Mouse (Mus musculus): Measurements from ENCODE around the gene Gm9803. TPM values are rescaled to one million over a fixed set of nuclear protein-coding genes. Genes with fewer than 3 reads are reported as not detected.
A peak's percentile ranks its signal among the peaks of the same experiment; 100 is the strongest.

Gm9803 gene
- polyA plus RNA-seq, 1 experiment from 2014 or later: 27.3 TPM

DNA sequence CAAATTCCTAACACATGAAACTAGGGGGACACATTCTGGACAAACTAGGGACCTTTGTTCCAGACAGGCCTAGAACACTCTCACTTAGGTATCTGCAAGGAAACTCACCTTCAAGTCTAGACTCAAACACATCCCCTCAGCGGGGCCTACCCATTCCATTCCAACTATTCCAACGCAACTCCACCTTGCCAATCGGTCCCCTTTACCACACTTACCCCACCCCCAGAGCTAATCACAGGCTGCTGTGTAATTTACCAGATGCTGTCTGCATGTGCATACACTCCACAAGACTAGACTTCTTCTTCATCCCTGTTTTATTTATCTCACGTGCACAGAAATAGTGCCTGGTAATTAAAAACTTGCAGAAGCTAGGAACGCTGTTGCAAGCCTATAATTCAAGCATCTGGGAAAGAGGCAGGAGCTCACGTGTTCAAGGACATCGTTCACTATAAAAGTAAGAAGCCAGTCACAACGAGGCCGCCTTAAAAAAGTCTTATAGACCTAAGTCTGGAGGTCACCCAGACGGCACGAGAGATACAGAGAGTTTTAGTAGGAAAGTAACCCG is 15.9 kb downstream of the Gm9803 start:
- ChIA-PET POLR2A (interaction anchor here (0.7 to 1.3 kb wide), 3 partner anchors 11 to 100 kb away, joined by 4 to 5 read pairs (median 5); no protein-coding TSS in a partner anchor), CTCF (interaction anchor here (0.9 to 1.8 kb wide), 6 partner anchors 12 to 59 kb away, joined by 4 to 6 read pairs (median 4); no protein-coding TSS in a partner anchor)
- in situ Hi-C loops (cut with MboI; ENCODE audit: low pct_unique_long_range_greater_than_20kb): no loop called here
- ATAC-seq: no peak
- no peak for DNase-seq (ENCODE audit: low read depth, low spot score)
- no peak for TF ChIP-seq CTCF (IDR thresholded peaks at IDR 0.05)
- H3K27me3 ChIP-seq: no peaks in the 10 kb centered on the region

DNA sequence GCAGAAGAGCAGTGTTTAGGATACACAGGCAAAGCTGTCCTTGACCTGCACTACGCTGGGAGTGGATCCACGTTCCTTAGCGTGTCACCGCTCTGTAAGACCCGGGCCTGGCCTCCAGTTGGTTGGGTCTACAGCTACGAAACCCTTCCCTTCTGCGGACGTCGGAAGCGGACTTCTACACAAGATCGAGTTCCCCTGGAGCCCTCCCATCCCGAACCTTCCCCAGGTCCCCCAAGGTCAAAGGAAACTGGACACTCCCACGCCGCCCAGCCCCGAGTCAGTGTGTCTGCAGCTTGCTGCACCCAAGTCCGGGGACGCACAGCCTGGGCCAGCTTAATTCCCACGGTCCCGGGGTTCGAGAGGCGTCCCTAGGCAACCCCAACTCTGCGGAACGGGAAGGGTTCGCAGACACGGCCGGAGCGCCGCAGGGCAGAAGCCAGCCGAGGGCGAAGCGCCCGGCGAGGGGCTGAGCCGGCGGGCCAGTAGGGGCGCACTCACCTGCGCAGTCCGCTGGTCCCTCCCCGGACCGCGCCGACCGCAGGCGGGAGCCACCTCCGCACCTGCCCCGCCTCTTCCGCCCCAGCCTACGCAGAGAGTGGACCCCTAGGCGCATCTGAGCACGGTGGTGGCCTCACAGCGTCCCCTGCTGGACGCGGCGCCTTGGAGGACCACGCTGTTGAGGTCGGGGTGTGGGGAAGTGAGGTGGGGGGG is 16.7 kb downstream of the Gm9803 start, which contains the start of gene 1700021F05Rik:
1700021F05Rik (minus strand) TSS at position 553 of the 711 bp plus-strand sequence.
- in situ Hi-C loops (cut with MboI; ENCODE audit: low pct_unique_long_range_greater_than_20kb): no loop called here
- DNase-seq (ENCODE audit: low read depth, low spot score): no peak
- POLR2A ChIA-PET: interaction anchor here (0.7 to 1.3 kb wide), 3 partner anchors 12 to 99 kb away, joined by 4 to 5 read pairs (median 5); no protein-coding TSS in a partner anchor
- peak; percentile 90 for ATAC-seq
- CTCF ChIA-PET: interaction anchor here (0.9 to 1.8 kb wide), 6 partner anchors 13 to 60 kb away, joined by 4 to 6 read pairs (median 4); no protein-coding TSS in a partner anchor
- TF ChIP-seq CTCF (IDR thresholded peaks at IDR 0.05): peak; percentile 100
- H3K27me3 ChIP-seq: no peaks in the 10 kb centered on the region

DNA sequence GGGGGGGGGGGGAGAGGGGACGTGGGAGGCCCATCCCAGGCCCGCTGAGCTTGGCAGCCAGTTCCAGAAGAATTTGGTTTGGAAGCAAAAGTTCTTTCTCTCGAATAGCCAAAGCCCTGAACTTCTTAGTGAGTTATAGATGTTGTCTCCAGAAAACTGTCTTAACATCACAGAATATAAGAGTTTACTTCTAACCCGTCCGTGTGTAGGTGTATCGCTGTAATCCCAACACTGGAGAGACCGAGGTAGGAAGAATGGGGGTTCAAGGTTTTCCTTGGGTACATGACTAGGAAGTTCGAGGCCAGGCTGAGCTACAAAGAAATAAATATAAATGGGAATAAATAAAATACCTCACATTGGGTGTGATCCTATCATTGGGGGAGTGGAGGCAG is 17.3 kb downstream of the Gm9803 start:
- ATAC-seq: no peak
- ChIA-PET POLR2A (interaction anchor here (1.3 kb wide), 1 partner anchor 52 kb away, joined by 5 read pairs; no protein-coding TSS in a partner anchor), CTCF (interaction anchor here (1.5 to 1.8 kb wide), 2 partner anchors 58 to 61 kb away, joined by 5 to 6 read pairs; no protein-coding TSS in a partner anchor)
- H3K27me3 ChIP-seq: no peaks in the 10 kb centered on the region
- DNase-seq (ENCODE audit: low read depth, low spot score): no peak
- TF ChIP-seq CTCF (IDR thresholded peaks at IDR 0.05): no peak
- in situ Hi-C loops (cut with MboI; ENCODE audit: low pct_unique_long_range_greater_than_20kb): no loop called here

DNA sequence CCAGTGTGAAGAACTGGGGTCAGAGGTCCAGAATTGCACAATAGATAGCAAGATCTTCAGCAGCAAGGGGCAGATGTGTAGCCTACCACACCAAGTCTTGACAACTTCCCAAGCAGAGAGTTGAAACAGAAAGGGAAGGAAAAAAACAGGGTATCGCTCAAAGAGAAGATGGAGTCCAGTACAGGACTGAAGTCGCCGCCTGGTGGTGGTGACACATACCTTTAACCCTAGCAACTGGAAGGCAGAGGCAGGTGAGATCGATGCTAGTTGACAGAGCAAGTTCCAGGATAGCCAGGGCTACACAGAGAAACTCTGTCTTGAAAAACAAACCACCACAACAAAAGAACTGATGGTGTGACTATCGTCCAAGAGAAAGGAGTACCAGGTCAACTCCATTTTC is 25.5 kb downstream of the Gm9803 start:
- in situ Hi-C loops (cut with MboI; ENCODE audit: low pct_unique_long_range_greater_than_20kb): no loop called here
- H3K27me3 ChIP-seq: no peaks in the 10 kb centered on the region
- no peak for DNase-seq (ENCODE audit: low read depth, low spot score)
- ATAC-seq: no peak
- no peak for TF ChIP-seq CTCF (IDR thresholded peaks at IDR 0.05)
- ChIA-PET CTCF (interaction anchor here (1.0 kb wide), 1 partner anchor 95 kb away, joined by 3 read pairs; no protein-coding TSS in a partner anchor), POLR2A (no interaction called here)

DNA sequence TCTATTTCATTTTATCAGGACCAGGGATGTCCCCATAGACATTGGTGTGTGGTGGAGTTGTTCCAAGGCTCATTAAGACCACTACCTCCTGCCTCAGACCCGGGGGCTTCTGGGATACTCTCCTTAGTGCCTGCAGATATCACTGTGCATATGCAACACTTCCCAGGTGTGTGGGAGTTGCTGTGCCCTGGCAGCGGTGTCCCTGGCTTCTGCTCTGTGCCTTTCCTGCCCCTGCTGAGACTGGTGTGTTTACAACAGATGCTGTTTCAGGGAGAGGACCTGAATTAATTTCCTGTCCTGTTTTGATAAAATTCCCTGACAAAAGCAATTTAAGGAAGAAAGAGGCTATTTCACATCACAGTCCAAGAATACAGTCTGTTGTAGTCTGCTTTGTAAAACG is 27.0 kb downstream of the Gm9803 start:
- TF ChIP-seq CTCF (IDR thresholded peaks at IDR 0.05): no peak
- ChIA-PET CTCF (no interaction called here), POLR2A (no interaction called here)
- in situ Hi-C loops (cut with MboI; ENCODE audit: low pct_unique_long_range_greater_than_20kb): no loop called here
- no peaks in the 10 kb centered on the region for H3K27me3 ChIP-seq
- ATAC-seq (no peak), DNase-seq (ENCODE audit: low read depth, low spot score) (no peak)

DNA sequence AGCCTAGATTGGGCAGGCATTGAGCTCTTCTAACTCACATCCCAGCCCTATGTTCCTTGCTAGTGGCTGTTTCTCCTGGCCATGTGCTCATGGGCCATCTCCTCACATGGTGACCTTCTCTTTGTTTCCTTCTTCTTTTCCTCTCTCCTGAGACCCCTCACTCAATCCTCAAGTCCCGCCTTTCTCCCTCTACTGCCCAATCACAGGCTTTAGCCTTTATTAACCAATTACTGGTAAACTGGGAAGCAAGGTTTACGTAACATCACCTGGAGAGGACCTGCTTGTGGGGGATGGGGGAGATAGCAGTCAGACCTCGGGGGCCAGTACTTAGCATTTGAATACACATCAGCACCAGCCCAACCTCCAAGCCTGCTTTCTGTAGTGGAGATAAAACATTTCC is 27.5 kb downstream of the Gm9803 start:
- in situ Hi-C loops (cut with MboI; ENCODE audit: low pct_unique_long_range_greater_than_20kb): no loop called here
- ATAC-seq (no peak), DNase-seq (ENCODE audit: low read depth, low spot score) (no peak)
- ChIA-PET CTCF (no interaction called here), POLR2A (no interaction called here)
- H3K27me3 ChIP-seq: no peaks in the 10 kb centered on the region
- TF ChIP-seq CTCF (IDR thresholded peaks at IDR 0.05): no peak

DNA sequence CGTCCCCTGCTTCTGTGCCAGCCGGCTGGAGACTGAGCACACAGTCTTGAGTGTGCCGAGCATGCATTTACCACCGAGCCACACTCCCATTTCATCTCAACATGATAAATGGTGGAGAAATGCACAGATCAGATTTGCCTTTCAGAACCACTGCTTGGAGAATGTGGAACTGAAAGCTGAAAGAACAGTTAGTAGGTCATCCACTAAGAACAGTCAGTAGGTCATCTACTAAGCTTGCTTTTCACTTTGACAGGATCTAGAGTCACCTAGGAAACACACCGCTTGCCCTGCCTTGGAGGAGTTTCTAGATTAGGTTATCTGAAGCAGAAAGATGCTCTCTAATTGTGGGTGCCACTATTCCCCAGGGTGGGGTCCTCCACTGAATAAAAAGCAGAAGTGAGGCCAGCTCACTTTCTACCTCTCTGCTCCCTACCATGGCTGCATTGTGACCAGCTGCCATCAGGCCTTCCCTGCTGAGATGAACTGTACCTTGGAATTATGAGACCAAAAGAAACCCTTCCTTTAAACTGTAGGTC is 33.8 kb downstream of the Gm9803 start:
- in situ Hi-C loops (cut with MboI; ENCODE audit: low pct_unique_long_range_greater_than_20kb): no loop called here
- no peak for TF ChIP-seq CTCF (IDR thresholded peaks at IDR 0.05)
- H3K27me3 ChIP-seq: no peaks in the 10 kb centered on the region
- no peak for DNase-seq (ENCODE audit: low read depth, low spot score)
- ATAC-seq: no peak
- ChIA-PET CTCF (no interaction called here), POLR2A (no interaction called here)

DNA sequence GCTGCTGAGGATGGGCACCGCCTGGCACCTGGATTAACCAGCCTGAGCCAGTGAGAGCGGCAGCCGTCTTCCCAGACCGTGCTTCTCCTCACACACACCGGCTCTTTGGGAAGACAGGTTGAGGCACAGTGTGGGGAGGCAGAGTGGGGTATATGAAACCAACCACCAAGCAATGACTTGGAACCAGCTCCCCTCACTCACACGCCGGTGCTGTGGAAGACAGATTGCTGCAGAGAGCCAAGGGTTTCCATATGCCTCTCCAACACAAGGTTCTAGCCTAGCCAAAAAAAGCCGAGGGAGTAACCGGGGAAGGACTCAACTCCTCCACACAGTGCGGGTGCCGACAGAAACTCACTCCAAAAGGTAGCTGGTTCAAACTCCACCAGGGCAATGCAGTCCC is 35.4 kb downstream of the Gm9803 start:
- DNase-seq (ENCODE audit: low read depth, low spot score) (no peak), ATAC-seq (no peak)
- ChIA-PET CTCF (interaction anchor here (1.3 kb wide), 1 partner anchor 19 kb away, joined by 4 read pairs; no protein-coding TSS in a partner anchor), POLR2A (interaction anchor here (0.5 kb wide), 1 partner anchor 607 kb away, joined by 3 read pairs; no protein-coding TSS in a partner anchor)
- H3K27me3 ChIP-seq: no peaks in the 10 kb centered on the region
- in situ Hi-C loops (cut with MboI; ENCODE audit: low pct_unique_long_range_greater_than_20kb): no loop called here
- no peak for TF ChIP-seq CTCF (IDR thresholded peaks at IDR 0.05)

DNA sequence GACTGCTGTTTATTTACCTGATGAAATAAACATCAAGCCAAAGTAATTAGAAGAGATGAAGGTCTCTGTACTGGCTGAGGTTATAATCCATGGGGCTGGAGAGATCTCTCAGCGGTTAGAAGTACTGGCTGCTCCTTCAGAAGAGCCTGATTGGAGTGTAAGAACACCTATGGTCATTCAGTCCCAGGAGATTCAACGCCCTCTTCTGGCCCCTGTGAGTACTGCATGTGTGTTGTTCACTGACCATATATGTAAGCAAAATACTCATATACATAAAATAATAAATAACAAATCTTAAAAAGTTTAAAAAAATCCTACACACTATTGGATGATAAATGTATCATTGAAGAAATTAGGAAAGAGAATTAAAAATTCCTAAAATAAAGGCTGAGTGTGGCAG is 36.9 kb downstream of the Gm9803 start:
- ChIA-PET CTCF (no interaction called here), POLR2A (no interaction called here)
- no peaks in the 10 kb centered on the region for H3K27me3 ChIP-seq
- no peak for ATAC-seq
- peak; percentile 38 for TF ChIP-seq CTCF (IDR thresholded peaks at IDR 0.05)
- in situ Hi-C loops (cut with MboI; ENCODE audit: low pct_unique_long_range_greater_than_20kb): no loop called here
- no peak for DNase-seq (ENCODE audit: low read depth, low spot score)

DNA sequence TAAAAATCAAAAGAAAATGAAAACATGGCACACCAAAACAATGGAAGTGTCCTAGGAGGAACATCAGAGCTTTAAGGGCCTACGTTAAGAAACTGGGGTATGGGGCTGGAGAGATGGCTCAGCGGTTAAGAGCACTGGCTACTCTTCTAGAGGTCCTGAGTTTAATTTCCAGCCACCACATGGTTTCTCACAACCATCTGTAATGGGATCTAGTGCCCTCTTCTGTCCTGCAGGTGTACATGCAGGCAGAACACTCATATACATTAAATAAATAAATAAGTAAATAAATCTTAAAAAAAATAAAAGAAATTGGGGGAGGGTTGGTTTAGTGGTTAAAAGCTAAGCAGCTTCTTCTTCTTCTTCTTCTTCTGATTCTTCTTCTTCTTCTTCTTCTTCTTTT is 37.4 kb downstream of the Gm9803 start:
- H3K27me3 ChIP-seq: no peaks in the 10 kb centered on the region
- in situ Hi-C loops (cut with MboI; ENCODE audit: low pct_unique_long_range_greater_than_20kb): no loop called here
- no peak for DNase-seq (ENCODE audit: low read depth, low spot score)
- ChIA-PET CTCF (no interaction called here), POLR2A (interaction anchor here (0.6 kb wide), 1 partner anchor 609 kb away, joined by 3 read pairs; no protein-coding TSS in a partner anchor)
- ATAC-seq: no peak
- TF ChIP-seq CTCF (IDR thresholded peaks at IDR 0.05): no peak

Other genes starting within 250 kb of the Gm9803 start
- 10.4 TPM for gene Bend3, start 45.3 kb upstream of the Gm9803 start, polyA plus RNA-seq (2021)
- gene 1700021F05Rik, start 16.9 kb downstream of the Gm9803 start, polyA plus RNA-seq (2021): 70.0 TPM
- 722 TPM for gene Cd24a, start 54.2 kb downstream of the Gm9803 start, polyA plus RNA-seq (2021)